Mouse (Mus musculus) ovary, postnatal 14 days (tissue): ENCODE results near the gene Rpia.

Source experiments
- DNase-seq: peaks from one replicate; pipeline ENCODE4 v3.0.0; 2022; ENCODE audit warnings: low spot score

Rpia gene

DNA sequence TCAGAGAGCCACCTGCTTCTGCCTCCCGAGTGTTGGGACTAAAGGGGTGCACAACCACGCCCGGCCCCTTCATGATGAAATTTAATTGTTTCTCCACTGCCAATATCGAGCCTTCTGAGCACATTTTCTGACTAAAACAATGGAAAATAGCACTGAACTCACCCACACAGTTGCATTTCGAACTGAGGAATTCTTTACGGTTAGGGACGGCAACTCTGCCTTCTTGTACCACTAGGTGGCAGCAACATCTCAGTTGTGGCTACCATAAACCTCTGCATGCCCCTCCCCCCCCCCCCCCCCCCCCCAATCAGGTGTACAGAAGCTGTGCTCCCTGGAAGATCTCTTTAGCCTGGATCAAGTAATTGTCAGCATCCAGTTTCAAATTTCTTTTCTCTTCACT lies 13.2 kb upstream of the Rpia start:
- DNase-seq: peak; percentile 55

DNA sequence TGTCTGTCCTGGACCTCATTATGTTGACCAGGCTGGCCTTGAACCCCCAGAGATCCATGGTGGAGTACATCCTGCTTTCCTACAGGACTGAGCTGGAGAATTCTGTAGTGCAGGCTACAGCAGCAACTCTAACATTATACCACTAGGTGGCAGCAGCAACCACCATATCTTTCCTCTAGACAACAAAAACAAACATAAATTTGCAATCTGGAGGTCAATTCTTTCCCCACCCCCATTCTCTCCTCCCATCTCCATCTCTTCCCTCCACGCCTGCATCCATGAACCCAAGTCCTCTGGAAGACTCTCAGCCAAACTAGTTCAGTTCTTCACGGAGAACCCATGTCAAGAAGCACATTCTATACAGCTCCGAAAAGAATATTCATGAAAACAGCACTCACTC lies 12.6 kb upstream of the Rpia start:
- DNase-seq: no peak

- no peak for DNase-seq
These were observed 5.7 kb upstream of the Rpia start for GRCm38 (mm10) chr6:70797581-70798251.

GRCm38 (mm10) chr6:70796940-70797339 lies 4.9 kb upstream of the Rpia start:
- no peak for DNase-seq

DNA sequence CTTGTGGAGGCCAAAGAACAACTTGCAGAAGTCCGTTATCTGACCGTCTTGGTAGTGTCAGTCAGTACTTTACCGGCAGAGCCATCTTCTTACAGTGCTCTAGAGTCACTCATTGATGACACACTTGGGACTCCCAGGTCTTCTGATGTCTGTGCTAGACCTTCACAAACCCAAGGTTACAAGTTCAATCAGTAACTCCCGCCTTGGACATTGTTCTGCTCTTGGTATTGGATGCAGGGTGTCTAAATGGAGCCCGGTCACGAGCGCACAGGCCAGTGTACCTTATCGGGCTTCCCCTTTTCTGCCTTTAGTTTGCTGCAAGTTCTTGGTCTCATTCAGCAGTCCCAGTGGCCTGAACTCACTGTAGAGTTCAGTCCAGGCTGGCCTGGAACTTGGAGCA lies 612 bp upstream of the Rpia start:
- no peak for DNase-seq

DNA sequence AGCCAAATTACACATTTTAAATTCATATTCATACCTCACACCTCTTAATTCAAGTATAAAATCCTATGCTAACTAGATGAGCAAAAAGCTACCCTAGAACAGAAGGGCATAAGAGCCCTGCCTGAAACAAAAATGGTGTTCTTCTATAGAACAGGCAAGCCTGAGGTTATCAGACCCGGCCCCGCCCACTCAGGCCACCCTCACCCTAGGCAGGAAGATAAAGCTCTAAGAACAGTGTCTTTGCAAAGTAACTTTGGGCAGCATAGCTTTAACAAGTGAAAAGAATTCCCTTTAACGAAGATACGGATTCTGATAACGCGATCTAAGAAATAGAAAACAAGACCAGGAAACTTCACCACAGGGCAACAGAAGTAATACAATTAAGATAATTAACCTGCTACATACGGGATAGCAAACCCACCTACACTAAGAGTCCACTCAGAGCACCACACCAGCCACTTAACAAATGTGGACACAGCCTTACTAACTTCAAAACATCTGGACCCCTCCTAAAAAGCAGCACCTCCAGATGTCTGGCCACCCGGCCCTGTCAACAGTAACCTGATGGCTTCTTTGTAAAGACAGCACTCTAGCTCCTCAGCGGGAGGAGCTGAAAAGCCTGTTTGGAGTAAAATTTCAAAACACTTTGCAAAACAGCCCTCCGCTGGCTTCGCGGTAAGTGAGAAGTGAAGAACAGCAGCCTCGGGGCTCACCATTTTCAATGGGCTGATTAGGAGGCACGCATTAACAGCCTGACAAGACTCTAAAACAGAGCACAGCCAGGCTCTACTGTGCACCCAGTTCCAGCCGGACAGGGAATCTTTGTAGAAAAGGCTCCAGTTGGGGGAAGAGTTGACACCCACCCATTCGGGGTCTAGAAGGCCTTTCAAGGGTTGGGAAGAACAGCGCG lies 925 bp downstream of the Rpia start:
- no peak for DNase-seq

DNA sequence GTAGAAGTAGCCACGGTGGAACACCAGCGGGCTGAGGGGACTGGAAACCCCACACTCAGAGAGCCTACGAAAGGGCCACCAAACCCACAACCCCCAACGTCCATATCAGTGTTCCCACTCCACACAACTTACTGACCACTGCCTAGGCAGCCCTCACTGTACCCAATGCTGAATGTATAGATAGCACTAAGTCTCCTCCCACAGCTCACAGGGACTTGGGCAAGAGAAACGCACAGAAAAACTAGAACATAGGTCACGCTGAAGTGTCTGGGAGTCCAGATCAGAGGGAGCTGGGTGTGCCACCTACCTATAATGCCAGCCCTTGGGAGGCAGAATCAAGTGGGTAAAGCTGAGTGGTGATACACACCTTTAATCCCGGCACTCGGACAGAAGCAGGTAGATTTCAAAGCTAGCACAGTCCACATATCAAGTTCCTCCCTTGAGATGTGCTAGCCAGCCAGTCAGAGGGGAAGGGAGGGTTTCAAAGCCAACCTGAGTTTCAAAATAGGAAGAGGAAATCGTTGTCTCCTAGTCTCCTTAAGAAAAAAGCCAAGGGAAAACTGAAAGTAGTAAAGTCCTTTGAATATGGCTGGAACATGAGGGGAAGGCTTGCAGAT lies 1.9 kb downstream of the Rpia start:
- DNase-seq: no peak

DNA sequence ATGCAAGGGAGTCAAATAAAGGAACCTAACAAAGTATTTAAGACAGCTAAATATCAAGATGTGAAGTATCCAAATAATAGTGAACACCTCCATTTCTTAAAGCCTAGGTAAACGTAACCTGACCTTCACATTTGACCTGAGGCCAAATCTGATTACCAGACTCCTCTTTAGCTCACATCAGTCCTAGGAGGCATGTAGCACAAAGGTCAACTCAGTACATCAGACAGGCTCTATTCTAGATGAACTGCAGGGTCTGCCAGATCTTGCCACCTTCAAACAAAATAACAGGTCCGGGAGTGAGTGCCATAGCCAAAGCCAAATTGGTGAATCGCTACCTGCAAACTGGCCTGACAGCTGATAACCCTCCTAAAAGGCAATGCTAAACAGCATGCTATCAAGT lies 2.9 kb downstream of the Rpia start:
- DNase-seq: no peak

DNA sequence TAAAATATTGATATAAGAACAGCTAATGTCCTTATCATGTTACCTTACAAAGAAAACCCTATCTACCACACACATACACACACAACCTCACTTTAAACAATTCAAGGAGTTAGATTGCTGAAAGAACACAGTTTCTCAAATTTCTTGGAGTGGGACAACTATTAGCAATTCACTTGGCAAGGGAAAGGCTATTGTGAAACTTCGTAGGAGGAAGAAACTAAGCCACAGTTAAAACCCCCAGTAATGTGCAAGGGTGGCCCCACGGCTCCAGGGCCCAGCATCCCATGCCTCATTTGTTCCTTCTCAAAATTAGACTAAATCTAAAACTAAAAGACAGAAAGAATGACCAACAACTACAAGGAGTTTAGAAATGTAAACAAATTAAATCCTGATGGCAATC lies 4.5 kb downstream of the Rpia start:
- DNase-seq: no peak

- DNase-seq: no peak
These were observed 6.2 kb downstream of the Rpia start for GRCm38 (mm10) chr6:70785852-70786251.

DNA sequence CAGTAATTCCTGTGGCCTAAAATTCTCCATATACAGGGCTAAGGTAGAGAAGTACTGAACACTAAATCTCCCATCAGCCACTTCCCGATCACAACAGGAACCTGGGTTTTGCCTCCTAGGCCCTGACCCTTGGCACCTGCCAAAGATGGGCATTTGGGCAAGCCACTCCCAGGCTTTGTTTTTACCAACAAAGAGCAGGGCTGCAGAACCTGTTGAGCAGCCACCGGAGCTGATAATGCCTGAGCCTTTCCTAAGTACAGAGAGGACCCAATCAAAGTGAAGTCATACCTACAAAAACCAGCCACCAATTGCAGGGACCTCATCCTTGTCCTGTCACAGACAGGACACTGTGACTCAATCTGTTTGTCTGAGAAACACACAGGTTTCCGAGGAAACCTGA lies 7.2 kb downstream of the Rpia start:
- DNase-seq: no peak

DNA sequence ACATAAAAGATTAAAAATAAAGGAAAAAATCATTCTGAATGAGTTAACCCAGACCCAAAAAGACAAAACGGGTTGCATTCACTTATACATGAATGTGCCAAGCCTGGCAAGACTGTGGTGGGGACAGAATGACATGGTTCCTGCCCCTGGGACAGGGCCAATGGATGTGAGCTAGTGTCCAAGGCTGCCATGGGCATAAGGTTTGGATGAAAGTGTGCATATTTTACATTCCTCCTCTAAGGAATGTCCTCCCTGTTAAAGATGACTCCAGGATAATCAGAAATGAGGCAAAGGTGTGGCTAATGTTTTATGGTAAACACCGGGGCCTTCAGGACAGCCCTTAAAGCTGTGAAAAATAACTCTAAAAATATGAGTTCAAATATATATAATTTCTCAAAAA lies 10.7 kb downstream of the Rpia start:
- DNase-seq: no peak

GRCm38 (mm10) chr6:70774372-70774771 lies 17.7 kb downstream of the Rpia start:
- no peak for DNase-seq

DNA sequence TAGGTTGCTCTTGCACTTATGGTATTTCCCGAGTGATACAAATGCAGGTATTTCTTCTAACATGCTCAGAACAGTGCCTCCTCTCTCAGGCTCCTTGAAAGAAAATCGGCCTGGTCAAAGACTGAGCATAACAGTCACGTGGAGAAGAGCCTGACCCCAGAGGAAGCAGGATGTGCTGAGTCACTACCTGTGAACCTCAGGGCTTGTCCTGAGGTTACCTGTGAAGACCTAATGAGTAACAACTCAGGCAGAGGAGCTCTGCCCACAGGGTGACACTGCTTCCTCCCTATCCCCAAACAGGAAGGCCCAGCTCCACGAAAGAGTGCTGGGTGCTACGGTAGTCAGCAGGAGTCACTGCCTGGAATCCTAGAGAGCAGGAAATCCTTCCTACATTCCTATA lies 18.3 kb downstream of the Rpia start:
- DNase-seq: no peak

DNA sequence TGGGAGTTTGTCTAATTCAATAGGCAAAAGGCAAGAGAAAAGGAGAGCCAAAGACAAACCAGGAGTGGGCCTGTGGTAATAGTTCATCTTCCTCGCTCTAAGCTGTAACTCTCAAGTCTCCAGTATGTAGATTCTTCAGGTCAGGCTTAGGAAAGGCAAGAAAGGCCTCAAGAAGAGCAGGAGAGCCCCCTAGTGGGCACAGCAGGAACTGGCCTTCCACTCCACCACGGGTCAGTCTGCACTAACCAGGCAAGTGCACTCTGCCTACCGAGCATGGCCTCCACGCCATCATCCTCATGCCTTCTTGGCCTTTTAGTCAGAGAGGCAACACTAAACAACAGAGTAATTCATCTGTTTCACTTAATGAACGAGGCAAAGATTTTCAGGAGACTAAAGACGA lies 23.3 kb downstream of the Rpia start:
- peak; percentile 66 for DNase-seq

- no peak for DNase-seq
These were observed 27.0 kb downstream of the Rpia start for GRCm38 (mm10) chr6:70765076-70765475.

DNA sequence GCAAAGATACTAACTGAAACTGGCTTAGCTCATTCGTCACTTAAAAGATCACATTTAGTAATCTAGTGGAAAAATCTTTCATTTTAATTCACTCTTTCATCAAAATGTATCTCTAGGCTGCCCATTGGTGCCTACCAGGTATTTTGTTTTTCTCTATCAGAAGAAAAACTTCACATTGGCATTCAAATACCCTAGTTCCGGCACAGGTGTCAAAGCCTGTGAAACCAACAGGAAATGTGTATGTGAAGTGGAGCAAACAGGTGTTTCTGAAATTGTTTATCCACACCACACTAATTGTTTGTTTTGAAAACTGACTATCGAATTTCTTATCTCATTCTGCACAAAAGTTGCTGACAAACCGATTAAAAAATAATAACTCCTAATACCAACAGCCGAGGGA lies 27.5 kb downstream of the Rpia start:
- DNase-seq: no peak

DNA sequence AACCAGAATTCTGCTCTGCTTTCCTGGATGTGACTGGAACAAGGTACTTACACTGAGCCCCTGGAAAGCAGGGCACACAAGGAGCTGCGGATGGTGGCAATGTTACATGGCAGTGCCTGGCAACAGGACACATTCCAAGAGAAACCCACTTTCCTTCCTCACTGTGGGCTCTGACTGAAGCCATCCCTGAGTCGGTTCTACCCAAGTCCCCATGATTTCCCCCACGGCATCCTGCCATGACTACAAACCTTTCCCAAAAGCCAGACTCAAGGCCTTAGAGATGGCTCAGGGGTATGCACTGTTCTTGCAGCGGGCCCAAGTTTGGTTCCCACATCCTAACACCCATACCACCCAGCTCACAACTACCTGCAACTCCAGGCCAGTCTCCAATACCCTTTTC lies 28.2 kb downstream of the Rpia start:
- no peak for DNase-seq

DNA sequence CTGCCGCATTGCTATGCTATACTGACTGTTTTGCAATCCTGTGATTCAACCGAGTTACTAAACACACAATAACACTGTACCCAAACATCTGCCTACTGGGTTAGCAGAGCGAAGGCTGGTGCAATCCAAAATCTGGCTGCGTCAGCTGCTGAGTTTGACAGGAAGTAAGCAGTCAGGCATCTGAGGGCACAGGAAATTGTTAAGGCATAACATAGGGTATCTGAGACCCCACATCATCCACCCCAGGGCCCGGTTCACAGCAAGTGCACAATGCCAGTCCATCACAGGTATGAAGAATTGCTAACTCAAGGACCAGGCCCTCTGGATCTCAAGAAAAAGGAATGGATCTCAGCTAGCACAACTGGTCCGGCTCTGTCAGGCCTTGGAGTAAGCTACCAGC lies 29.4 kb downstream of the Rpia start:
- no peak for DNase-seq

GRCm38 (mm10) chr6:70760951-70761350 lies 31.1 kb downstream of the Rpia start:
- no peak for DNase-seq

DNA sequence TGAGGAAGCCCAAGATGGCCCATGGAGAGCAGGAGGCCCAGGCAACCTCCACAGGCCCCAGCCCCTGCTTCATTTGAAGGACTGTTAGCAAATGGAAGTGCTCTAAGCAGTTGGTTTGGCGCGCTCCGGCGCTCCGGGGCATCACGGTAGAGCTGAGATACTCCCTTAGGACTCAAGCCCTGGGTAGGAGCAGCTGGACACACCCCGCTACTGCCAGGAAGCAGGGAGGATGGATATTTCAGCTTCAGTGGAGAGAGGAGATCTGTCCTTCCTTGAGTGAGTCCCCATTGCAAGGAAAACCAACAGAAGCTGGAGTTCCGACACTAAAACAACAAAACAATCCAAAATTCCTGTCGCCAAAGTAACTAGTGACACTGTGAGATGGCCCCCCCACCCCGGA lies 37.2 kb downstream of the Rpia start:
- no peak for DNase-seq

GRCm38 (mm10) chr6:70752351-70752750 lies 39.7 kb downstream of the Rpia start:
- peak; percentile 10 for DNase-seq

GRCm38 (mm10) chr6:70751898-70752273 lies 40.1 kb downstream of the Rpia start:
- no peak for DNase-seq
